Mouse (Mus musculus) G1E-ER4 (cell line): ENCODE measurements around the gene Clip4. TPM values are rescaled to one million over a fixed set of nuclear protein-coding genes. Genes with fewer than 3 reads are reported as not detected.

ENCODE experiments used
- GATA1 ChIP-seq: IDR thresholded peaks from one replicate; pipeline ENCODE4 v1.8.0; 2012; ENCODE audit warnings: low read length, inconsistent platforms
- polyA plus RNA-seq: library from polyadenylated mRNA; stranded (reverse); fragments of >175 nt; gene quantifications from 2 replicates; pipeline ENCODE4 v1.2.3, GENCODE M21; 2012

Gene Clip4
- polyA plus RNA-seq, 1 experiment: not detected

DNA sequence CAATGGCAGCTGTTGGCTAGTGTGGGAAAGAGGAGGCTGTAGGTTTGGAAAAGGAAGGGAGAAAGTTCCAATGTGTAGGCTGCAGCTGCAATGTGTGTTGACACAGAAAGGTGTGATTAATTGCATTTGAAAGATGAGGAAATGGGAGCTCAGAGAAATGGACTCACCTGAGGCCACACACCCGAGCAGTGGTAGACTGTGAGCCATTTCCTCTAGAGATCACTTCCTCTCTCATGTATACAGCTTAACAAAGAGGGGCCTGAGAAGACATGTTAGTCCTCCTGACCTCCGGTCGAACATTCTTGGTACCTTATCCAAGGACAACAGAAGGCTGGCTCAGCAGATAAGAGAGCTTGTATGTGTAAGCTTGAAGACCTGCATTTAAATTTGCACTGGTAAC, 144.9 kb downstream of the Clip4 start:
- no peak for TF ChIP-seq GATA1

Other genes starting within 250 kb of the Clip4 start
- 1.6 and 9.4 TPM in 2 replicates for gene Ndc80, start 241.6 kb upstream of the Clip4 start, polyA plus RNA-seq
- not detected in 2 replicates for gene Spdya, start 216.4 kb upstream of the Clip4 start, polyA plus RNA-seq
- 53.5 and 58.7 TPM in 2 replicates for gene Wdr43, start 152.6 kb upstream of the Clip4 start, polyA plus RNA-seq
- not detected in 2 replicates for gene Togaram2, start 95.2 kb upstream of the Clip4 start, polyA plus RNA-seq
- gene Pcare, start 15.6 kb upstream of the Clip4 start, polyA plus RNA-seq: not detected in 2 replicates